Mouse (Mus musculus) forelimb bud, embryonic 11.5 days (tissue): ENCODE data around the gene Grik5.
"Not testable (repeated sequence)": the region's sequence is repeated elsewhere in the genome, so short reads cannot be mapped to it uniquely, and the experiment has no call there.

ENCODE experiments used
- DNase-seq: peaks from one replicate; pipeline ENCODE4 v3.0.0-alpha.2; 2012; ENCODE audit warnings: low read depth, low spot score

Grik5 gene

DNA sequence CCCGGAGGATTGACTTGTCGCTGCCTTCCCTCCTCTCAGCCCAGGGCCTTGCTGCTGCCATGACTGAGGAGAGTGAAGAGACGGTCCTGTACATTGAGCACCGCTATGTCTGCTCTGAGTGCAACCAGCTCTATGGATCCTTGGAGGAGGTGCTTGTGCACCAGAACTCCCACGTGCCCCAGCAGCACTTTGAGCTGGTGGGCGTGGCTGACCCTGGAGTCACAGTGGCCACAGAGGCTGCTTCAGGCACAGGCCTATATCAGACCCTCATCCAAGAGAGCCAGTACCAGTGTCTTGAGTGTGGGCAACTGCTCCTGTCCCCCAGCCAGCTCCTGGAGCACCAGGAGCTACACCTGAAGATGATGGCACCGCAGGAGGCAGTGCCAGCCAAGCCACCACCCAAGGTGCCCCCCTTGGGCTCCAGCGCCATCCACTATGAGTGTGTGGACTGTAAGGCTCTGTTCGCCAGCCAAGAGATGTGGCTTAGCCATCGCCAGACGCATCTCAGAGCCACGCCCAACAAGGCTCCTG is 7.4 kb upstream of the Grik5 start:
- DNase-seq: no peak

DNA sequence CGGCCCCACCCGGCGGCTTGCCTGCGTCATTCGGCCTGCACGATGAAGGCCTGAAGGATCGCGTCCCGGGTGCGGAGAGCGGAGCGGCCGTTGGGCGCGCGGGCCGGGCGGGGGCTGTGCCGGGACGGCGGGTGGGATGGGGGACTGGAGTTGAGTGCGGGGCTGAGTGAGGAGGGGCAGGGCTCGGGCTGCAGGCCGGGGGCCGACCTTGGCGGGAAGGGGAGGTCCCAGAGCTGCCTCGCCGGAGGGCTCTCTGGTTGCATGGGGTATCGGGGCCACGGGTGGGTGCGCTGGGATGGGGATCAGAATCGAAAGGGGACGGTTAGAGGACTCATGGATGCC is 5.2 kb upstream of the Grik5 start:
- no peak for DNase-seq

DNA sequence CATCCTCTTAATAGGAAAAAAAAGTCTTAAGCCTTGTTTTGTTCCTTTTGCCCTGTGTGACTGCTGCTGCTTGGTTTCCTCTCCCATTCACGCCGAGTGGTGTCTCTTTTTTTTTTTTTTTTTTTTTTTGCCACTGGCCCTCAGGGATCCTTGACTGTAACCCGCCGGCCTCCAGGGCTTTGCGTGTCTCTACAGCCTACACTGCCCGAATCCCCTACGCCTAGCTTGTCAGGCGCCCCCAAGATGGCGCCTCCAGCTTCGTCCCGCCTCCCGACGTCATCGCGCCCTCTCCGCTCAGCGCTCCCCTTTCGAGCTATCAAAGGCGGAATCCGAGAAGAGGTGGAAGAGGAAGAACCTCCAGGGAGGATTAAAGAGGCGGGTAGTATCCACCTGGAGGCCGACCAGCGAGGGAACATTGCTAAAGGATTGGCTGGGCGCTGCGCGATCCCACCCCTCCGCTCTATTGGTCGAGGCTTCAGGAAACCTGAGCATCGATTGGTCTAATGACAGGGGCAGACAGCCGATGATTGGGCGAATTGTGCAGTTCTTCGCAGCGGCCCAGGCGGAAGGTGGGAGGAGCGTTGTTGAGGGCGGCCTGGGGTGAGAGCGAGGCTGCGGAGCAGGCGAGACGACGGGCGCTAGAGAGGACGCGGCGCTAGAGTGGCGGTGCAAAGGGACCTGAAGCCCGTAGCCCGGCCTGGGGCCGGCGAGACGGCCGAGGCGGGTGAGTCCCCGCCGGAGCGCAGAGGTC is 4.7 kb upstream of the Grik5 start:
- DNase-seq: peak; percentile 99

DNA sequence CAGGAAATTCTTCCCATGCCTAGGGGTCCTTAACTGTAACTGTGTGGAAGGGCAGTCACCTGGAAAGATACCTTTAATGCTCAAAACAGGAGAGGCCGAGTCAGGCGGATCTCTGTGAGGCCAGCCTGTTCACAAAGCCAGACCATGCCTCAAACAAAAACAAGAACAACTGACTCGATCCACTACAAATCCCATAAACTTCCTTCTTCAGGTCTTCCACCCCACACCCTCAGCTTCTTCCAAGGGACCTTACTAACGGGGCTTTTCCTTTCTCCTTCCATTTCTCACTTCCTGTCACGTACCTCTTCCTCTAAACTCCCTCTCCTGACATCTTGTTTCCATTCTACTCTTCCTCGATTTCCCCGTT is 4.1 kb upstream of the Grik5 start:
- no peak for DNase-seq

DNA sequence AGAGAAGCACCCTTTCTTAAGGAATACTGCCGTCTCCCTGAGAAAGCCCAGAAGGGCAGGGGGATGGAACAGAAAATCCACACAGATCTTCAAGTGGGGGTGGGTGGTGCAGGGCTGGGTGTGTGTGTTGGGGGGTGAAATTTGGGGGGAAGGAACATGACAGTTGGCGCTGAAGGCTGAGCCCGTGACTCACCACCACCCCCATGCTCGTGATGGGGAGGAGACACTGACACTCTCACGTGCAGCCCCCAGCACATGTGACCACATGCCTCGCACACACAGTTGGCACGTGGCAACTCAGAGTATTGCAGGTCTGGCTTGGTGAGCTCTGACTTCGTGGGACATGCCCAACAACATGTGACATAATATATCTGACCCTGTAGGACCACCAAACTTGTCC is 1.8 kb upstream of the Grik5 start:
- no peak for DNase-seq

DNA sequence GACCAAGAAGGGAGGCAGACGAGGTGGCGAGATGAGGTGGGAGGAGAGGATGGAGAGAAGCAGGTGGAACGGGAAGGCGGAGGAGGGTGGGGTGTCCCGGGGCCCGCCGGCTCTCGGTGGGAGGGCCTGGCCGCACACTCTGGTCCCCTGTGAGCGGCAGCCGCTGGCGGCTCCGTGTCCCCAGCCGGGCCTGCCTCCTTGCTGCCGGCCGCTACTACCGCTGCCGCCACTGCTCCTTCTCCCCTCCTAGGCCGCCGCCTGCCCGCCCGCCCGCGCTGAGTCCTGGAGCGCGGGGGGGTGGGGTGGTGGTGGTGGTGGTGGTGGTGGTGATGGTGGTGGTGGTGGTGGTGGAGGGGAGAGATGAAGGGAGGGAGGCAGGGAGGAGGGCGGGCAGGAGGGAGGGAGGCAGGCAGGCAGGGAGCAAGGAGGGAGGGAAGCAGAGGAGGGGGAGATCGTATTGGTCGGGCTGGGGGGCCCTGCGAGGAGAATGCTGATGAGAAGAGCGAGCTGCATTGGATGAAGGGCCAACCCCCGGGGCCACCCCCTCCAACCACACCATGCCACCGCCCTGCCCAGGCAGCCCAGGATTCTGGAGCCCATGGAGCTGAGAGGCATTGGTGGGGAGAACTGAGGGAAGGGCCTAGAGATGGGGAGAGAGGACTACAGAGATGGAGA is 707 bp upstream of the Grik5 start:
- DNase-seq: peak; percentile 42

DNA sequence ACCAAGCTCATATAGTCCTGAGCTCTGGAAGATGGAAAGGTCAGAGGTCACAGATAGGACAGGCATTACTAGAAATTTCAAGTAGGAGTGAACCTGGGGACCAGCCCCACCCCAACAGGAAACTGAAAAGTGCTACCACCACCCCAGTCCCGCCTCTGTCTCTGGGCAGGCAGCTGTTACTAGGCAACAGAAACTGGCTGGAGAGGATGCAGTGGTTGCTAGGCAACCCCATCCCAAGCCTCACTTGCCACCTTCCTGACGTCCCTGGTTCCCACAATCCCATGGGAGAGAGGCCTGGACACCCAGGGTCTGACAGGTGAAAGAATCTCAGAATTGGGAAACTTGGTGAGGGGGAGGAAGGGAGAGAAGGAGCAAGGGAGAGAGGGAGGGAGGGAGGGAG is 3.4 kb downstream of the Grik5 start:
- DNase-seq: no peak

DNA sequence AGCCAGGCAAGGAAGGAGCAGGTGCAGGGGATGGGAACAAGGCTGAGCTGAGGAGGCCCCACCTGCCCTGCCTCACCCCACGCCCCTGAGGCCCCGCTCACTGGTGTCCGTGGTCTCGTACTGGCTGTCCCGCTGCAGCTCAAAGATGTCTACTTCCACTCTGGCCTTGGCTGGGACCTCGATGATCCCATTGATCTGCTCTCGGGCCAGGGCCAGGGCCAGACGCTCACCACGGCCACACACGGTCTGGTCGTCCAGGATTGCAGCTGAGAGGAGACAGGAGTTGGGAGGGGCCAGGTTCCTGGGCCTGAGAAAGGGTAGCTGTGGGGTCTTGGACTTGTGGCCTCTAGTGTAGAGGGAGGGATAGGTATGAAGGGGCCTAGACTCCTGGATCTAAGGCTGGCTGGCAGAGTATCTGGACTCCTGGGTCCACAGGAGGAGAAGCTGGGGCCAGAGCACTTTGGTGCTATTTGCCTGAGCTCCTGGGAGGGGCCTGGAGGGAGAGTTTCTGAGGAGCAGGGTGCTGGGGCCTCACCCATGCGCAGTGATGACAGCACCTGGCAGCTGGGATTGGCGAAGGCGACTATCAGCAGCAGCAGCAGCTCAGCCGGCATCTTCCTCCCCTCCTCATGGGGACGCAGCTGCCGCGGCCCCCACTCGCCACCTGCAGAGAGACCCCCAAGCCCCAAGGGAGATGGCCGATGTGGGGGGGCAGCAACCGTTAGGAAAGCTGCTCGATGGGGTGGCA is 4.1 kb downstream of the Grik5 start:
- no peak for DNase-seq

DNA sequence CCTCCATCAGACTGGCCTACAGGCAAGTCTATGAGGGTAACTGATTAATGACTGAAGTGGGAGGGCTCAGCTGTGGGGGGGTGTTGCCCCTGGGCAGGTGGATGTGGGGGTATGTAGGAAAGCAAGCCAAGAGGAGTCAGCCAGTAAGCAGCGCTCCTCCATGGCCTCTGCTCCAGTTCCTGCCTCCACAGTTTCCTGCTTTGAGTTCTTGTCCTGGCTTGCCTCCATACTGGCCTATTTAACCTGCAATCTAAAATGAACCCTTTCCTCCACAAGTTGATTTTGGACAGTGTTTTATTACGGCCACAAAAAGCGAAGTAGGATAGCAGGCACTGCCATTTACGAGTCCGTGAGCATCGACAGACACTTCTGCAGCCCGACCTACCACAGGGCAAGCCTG is 4.8 kb downstream of the Grik5 start:
- no peak for DNase-seq

DNA sequence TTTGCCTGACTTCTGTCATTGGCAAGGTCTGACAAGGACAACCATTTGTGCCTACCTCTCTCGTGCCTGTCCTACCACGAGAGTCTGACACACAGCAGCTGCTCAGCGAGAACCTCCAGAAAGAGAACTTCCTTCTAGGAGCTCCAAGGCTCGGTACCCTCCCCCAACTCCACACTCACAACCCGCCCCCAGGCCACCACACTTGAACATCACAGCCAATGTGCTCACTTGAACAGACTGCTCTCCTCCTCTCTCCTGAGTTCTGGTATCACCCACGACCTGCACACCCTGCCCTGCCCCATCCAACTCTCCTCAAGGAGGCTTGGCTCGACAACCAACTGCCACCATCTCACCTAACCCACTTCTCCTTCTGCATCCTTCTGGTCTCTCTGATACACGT is 8.2 kb downstream of the Grik5 start:
- no peak for DNase-seq

DNA sequence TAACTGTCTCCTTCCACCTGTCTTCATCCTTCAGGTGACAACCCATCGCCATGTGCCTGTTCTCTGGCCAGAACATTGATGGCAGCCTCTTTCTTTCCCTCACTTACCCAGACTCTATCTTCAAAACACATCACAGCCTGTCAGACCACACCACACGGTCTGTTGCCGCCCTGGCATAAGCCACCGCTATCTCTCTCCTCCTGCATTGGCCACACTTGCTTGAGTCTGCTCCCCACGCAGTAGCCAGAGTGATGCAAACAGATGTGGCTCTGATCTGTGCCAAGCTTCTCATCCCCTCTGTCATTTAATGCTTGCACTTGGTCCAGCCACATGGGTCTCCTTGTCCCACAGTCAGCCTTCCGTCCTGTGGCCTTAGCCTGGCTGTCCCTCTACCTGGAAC is 8.8 kb downstream of the Grik5 start:
- DNase-seq: no peak

DNA sequence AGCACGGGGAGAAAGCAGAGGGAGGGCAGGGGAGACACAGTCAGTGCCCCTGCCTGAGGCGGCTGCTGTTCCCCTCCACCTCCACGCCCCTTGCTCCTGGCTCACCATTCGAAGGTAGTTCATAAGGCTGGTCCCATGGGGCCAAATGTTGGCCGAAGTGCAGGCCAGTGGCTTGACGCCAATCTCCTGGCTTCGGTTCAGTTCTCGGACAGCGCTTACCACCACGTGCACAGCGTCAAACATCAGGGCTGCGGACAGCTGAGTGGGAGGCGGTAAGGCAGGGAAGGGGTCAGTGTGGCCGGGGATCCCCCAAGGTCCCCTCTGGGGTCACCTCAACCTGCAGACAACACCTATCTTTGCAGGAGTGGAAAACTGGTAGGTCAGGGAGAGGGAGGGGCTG is 13.3 kb downstream of the Grik5 start:
- DNase-seq: no peak

DNA sequence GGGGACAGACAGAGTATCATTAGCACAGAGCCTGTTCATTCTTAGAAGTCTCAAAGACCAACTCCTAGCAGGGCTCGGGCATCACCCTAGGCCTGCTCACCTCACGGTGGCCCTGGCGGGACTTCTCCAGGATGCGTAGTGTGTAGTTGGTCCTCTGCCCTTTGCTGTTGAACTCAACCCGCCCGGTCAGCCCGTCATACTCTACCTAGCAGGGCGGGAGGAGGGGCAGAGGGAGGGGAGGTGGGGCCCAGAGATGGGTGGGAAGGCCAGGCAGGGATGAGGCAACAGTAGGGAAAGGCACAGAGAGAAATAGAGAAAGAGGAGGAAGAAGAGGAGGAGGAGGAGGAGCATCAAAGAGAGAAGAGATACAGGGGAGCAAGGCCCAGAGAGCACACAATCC is 13.8 kb downstream of the Grik5 start:
- no peak for DNase-seq

DNA sequence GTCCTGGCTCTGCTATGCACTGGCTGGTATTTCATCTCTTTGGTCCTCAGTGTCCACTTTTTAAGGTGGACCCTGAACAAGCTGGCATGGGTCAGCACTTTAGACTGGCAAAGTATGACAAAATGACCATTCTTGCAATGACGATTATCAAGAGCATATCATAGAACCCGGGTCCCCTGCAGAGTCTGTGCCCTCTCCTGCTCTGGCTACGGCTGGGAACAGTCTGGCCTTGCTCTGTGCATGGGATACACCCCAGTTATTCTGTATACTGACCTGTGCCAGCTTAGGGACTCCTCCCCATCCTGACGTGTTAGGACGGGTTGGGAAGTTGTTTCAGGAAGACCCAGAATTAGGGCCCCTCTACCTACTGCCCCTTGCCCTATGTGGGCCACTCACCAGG is 14.3 kb downstream of the Grik5 start:
- DNase-seq: no peak

DNA sequence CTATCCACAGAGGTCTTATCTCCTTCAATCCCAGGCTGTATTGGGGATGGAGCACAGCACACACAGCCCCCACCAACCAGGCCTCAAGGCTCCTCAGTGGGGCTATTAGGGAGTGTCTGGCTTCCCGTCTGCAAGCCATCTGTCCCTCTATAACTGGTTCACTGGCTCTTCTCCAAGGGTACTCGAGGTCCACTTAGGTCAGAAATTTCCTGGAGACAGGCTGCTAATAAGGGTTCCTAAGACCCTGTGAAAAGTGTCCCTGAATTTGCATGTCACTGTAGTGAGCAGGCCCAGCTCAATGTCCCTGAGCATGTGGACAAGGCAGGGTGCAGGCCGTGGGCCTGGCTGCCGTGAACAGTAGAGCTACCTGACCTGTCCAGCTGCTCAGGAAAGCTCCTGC is 15.2 kb downstream of the Grik5 start:
- no peak for DNase-seq

DNA sequence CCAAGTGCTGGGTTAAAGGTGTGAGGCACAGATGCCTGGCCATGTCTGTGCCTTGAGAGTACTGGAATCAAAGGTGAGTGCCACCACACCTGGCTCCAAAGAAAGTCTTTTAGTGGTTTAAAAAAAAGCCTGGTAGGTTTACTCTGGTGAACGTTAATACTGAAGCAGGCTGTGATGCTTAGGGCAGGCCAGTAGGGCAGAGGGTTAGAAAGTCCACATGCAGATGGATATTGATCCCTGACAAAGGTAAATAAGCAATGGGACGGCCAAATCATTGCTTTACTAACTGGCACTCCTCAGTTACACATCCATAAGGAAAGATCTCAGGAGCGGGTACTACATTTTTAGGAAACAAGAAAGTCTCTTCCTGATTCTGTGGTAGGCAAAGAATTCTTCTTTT is 19.6 kb downstream of the Grik5 start:
- DNase-seq: no peak

DNA sequence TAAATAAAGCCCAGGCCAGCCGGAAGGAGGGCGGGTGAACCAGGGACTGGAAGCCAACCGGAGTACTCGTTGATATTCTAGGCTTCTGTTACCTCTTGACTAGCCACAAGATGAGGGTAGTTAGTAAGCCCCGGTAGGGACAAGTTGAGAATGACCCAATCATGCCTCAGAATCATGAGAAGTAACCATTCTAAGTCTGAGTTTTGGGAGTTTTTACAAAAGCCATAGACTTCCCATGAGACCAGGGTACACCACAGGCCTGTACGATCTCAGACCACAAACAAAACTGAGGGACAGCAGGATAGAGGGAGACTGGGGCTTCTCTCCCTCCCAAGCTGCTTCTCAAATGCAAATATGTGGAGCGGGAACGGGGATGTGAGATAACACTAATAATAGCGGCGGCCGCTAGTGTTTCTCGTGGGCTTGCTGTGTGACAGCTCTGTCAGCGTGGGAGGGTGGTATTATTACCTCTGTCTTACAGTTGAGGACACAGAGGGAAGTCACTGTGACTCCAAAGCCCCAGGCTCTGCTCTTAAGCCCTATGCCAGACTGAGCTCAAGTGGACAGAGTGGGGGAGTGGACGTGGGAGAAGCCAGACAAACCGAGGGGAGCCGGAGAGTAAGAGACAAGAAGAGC is 22.7 kb downstream of the Grik5 start:
- DNase-seq: no peak

DNA sequence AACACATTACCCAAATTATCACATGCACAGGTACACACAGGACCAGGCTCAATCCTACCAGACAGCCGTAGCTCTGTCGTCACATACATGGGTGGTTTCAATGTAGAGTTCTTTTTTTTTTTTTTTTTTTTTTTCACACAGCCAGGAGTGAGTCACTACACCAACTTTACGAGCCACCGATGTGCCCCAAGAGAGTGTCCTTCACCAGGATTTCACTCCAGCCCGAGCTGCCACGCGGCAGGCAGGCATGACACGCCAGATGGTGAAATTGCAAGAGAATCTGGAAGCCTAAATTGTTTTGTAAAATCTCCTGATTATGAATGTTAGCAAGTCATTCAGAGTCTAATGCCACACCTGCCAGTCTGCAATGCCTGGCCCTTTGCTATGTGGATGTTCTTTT is 24.8 kb downstream of the Grik5 start:
- no peak for DNase-seq

DNA sequence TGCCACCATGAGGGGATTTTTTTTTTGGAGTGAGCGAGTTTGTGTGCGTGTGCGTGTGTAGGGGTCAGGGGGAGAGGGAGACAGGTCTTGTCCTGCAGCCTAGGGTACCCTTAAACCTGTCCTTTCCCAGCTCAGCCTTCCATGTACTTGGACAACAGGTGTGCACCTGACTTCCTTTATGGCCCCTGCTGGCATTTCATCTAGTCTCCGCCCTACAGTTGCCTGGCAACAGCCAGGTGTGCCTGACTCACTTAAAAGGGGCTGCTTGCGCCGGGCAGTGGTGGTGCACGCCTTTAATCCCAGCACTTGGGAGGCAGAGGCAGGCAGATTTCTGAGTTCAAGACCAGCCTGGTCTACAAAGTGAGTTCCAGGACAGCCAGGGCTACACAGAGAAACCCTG is 27.5 kb downstream of the Grik5 start:
- DNase-seq: not testable (repeated sequence)

DNA sequence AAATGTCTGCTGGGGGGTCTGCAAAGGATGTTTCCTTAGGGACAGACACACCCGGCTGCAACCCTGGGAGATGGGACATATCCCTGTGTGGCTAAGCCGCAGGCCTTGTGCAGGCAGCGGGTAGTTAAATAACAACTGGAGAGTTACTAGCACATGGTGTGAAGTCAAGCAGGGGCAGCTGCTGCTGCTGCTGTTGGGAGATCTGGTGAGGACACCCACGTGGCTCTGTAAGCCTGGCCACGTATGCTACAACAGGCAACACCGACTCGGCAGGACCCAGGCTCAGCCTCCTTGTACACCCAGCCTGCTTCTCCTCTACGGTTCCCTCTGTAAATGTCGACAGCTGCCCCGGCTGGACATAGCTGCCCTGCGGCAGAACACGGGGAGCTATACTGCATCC is 30.2 kb downstream of the Grik5 start:
- no peak for DNase-seq

DNA sequence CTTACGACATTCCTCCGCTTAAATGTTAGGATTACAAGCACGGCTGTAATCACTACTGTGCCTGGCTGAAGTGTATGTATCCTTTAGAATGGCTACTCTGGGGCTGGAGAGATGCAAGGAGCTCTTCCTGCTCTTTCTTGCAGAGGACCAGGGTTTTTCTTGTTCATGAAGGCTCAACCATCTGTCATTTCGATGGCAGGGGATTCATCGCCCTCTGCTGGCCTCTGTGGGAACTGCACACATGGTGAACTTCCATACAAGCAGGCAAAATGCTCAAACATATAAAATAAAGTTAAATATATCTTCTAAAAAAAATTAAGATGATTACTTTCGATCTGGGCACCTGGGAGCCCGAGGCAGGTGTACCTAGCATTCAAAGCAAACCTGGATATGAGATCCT is 36.2 kb downstream of the Grik5 start:
- peak; percentile 64 for DNase-seq

DNA sequence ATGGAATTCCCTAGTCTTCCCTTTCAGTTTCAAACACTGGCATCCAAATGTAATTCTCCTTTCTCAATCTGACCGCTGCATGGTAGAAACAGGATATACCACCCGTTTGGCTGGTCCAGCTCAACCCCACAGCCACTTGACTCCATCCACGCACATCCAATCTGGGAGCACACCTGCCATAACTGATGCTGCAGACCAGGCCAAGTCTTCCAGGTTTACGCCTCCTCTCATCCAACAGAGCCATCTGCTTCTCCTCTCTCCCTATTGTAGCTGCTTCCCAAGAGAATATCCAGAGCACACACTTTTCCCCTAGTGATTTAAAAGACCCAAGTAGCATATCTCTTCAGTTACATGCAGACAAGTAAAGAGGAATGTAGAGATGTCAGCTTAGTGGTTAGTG is 37.4 kb downstream of the Grik5 start:
- DNase-seq: no peak
